Mouse (Mus musculus) lung, postnatal 10 days (tissue): ENCODE data around the gene Slit3.
A peak's percentile ranks its signal among the peaks of the same experiment; 100 is the strongest.

Experiments used
- DNase-seq: peaks from one replicate; pipeline ENCODE4 v3.0.0; 2021

The Slit3 gene

GRCm38 (mm10) chr11:35473617-35473996 lies 352.6 kb downstream of the Slit3 start:
- no peak for DNase-seq

GRCm38 (mm10) chr11:35480146-35480545 lies 359.1 kb downstream of the Slit3 start:
- DNase-seq, result no peak

- DNase-seq, result no peak
Measured at GRCm38 (mm10) chr11:35481611-35482363, 360.8 kb downstream of the Slit3 start.

- no peak for DNase-seq
Measured at GRCm38 (mm10) chr11:35487966-35488365, 366.9 kb downstream of the Slit3 start.

- no peak for DNase-seq
Measured at GRCm38 (mm10) chr11:35491701-35492100, 370.7 kb downstream of the Slit3 start.

- no peak for DNase-seq
Measured at GRCm38 (mm10) chr11:35496874-35497273, 375.9 kb downstream of the Slit3 start.

GRCm38 (mm10) chr11:35497961-35498360 lies 376.9 kb downstream of the Slit3 start:
- DNase-seq, result no peak

- peak; percentile 6 for DNase-seq
Measured at GRCm38 (mm10) chr11:35502128-35502527, 381.1 kb downstream of the Slit3 start.

- no peak for DNase-seq
Measured at GRCm38 (mm10) chr11:35504051-35504450, 383.0 kb downstream of the Slit3 start.

- no peak for DNase-seq
Measured at GRCm38 (mm10) chr11:35504916-35505315, 383.9 kb downstream of the Slit3 start.

- no peak for DNase-seq
Measured at GRCm38 (mm10) chr11:35505316-35505715, 384.3 kb downstream of the Slit3 start.

- DNase-seq, result no peak
Measured at GRCm38 (mm10) chr11:35505817-35506216, 384.8 kb downstream of the Slit3 start.

- DNase-seq, result no peak
Measured at GRCm38 (mm10) chr11:35507781-35508390, 386.9 kb downstream of the Slit3 start.

GRCm38 (mm10) chr11:35512686-35513085 lies 391.7 kb downstream of the Slit3 start:
- DNase-seq, result peak; percentile 19

- DNase-seq, result no peak
Measured at GRCm38 (mm10) chr11:35513343-35513742, 392.3 kb downstream of the Slit3 start.

- DNase-seq, result no peak
Measured at GRCm38 (mm10) chr11:35522802-35523452, 401.9 kb downstream of the Slit3 start.

GRCm38 (mm10) chr11:35523773-35524172 lies 402.7 kb downstream of the Slit3 start:
- DNase-seq, result no peak

GRCm38 (mm10) chr11:35526219-35526762 lies 405.3 kb downstream of the Slit3 start:
- peak; percentile 21 for DNase-seq

GRCm38 (mm10) chr11:35527816-35528462 lies 406.9 kb downstream of the Slit3 start:
- no peak for DNase-seq

GRCm38 (mm10) chr11:35535027-35535426 lies 414.0 kb downstream of the Slit3 start:
- no peak for DNase-seq

GRCm38 (mm10) chr11:35537128-35538088 lies 416.4 kb downstream of the Slit3 start:
- DNase-seq, result no peak

GRCm38 (mm10) chr11:35542731-35543130 lies 421.7 kb downstream of the Slit3 start:
- DNase-seq, result no peak
